Mouse (Mus musculus) heart, postnatal 0 days (tissue): ENCODE measurements around the gene Magi1.

Experiments used
- CTCF ChIP-seq: IDR thresholded peaks from 2 replicates; pipeline ENCODE4 v1.5.1; 2016; ENCODE audit warnings: antibody characterized with exemption, control low read depth, low read depth
- EP300 ChIP-seq: IDR thresholded peaks from 2 replicates; pipeline ENCODE4 v1.6.1; 2016; ENCODE audit warnings: antibody characterized with exemption, low read depth

DNA sequence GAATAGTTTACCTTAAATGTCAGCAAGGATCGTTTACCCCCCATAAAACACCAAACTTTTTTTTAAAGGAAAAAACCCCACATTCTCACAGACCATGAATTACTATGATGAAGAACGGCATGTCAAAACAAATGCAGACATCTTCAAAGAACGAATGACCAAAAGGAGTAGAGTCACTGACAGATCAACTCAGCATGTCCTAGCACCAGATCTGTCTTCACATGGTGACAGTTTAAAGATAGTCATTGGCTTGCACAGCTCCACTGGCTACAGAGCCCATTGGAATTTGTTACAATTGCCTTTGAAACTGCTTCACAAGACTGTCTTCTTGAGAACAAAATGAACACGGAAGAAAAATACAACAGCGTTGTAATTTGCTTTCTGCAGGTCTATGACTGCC lies 212.0 kb downstream of the Magi1 start:
- no peak for TF ChIP-seq CTCF
- no peak for TF ChIP-seq EP300
